Mouse (Mus musculus) thymus, postnatal 25 days (tissue): ENCODE data around the gene Vamp9.

Experiments
- DNase-seq: peaks from one replicate; pipeline ENCODE4 v3.0.0; 2022

Gene Vamp9

DNA sequence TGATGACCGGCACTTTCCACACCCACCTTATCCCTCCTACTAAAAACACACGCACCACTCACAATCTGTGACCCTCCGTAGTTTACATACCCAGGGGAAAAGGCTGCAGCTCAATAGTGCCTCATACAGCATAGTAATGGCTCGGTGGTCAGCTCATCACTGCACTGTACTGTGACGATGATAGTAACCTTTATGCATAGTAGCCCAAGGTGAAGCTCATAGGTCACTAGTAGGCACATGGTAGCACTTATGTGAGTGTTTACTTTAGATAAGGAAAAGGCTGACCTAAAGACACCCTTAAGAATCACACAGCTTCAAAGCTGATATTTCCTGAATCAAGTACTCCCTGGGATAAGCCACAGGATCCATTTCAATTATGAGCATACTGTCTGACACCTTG is 46.5 kb downstream of the Vamp9 start:
- no peak for DNase-seq

DNA sequence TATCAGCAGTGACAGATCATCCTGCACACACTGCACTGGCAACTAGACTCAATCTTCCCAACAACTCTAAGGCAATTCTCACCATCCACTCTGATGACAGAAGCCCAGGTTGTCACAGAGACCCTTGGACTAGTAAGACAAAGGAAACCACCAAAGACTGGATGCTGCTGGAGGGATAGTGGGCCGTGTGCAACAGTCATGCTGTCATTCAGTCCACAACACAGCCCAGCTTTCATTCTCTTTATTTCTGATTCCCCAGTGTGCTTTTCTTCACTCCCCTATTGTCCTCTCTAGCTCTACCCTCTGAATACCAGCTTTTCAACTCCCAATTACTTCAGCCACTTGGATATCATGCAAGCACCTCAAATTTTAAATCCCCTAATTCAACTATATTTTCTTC is 47.8 kb downstream of the Vamp9 start:
- DNase-seq, result no peak

GRCm38 (mm10) chr5:99958666-99959065 is 52.6 kb downstream of the Vamp9 start:
- no peak for DNase-seq

DNA sequence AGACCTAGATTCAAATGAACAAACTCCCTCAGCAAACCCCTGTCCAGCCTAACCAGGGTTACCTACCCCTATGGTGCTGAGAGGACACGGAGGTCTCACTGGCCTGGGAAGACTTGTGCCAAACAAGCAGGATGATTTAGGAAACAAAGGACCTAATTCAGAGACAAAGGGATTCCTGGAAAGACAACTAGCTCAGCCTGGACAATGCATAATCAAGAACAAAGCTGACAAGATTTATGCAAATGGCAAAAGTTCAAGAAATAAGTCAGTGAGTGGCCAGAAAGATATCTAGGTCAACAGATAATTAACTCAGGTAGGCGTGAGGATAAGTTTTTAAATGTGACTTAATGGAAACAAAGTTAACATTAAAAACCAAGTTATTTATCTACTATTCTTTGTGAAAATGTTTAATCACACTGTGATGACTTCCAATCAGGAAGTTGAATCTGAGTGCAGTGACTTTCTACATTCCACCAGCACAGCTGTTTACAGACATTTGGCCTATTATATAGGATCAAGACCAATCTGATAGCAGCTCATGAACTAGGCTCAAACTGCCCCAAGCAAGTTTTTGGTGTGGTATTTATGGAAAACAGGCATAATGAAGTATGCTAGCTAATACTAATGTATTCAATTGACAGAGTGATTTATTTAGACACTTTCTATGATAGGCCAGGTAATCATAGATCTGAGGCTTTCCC is 53.3 kb downstream of the Vamp9 start:
- DNase-seq, result no peak

- no peak for DNase-seq
These were observed 53.9 kb downstream of the Vamp9 start for GRCm38 (mm10) chr5:99959960-99960359.

- no peak for DNase-seq
These were observed 67.9 kb downstream of the Vamp9 start for GRCm38 (mm10) chr5:99973941-99974340.

DNA sequence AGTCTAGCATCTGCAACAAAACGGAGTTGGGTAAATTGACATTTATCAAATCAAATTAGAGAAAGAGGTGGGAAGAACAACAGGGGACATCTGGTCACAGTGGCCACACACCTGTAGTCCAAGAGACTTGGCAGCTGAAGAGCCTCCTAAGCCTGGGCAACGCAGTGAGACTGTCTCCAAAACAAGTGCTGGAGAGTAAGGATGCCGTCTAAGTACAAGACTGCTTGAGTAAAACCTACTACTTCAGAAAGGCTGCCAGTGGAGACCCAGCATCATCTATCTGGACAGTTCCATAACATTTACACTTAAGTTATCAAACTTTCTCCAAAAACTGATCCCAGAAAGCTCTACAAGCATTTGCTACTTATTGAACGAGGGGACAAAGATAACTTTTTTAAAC is 69.0 kb downstream of the Vamp9 start:
- no peak for DNase-seq

DNA sequence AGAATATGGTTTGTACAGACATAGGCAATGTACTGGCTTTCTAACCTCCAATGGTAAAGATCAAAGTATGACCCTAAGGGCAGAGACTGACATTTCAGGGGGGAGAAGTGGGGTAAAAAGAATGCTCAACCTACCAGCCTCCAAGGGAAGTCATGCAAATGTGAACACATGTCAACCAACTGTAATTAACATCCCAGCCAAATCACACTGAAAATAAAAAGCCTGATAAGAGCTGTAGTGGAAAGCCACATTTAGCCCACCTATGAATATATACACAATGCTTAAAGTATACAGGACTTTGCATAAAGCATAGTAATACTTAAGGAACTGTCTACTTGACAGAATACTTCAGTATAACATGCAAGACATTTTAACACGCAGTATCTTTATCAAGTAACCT is 69.7 kb downstream of the Vamp9 start:
- no peak for DNase-seq

DNA sequence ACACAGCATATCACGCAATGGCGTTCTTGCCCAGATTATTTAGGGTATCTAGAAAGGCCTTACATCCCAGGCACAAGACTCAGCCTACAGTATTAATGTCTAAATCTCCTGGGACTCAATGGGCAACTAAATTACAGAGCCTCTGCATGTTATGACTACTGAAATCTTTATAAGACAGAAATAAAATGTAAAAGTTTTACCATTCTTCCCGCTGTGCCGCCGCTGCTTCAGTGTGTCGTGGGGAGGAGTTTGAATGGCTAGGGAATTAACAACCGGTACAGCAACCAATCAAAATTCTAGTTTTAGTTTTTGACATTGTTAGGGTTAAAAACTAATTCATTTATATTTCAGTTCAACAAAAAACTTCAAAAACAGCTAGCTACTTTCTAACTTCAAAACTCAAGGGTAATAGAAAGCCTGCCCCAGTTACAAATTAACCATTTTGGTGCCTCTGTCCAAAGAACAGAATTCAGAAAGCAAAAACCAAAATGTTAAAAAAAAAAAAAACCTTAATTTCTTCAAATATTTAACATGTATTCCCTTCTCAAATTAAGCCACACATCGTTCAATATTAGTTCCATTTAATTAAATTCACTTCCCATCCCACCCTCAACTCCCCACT is 70.4 kb downstream of the Vamp9 start:
- DNase-seq, result no peak

DNA sequence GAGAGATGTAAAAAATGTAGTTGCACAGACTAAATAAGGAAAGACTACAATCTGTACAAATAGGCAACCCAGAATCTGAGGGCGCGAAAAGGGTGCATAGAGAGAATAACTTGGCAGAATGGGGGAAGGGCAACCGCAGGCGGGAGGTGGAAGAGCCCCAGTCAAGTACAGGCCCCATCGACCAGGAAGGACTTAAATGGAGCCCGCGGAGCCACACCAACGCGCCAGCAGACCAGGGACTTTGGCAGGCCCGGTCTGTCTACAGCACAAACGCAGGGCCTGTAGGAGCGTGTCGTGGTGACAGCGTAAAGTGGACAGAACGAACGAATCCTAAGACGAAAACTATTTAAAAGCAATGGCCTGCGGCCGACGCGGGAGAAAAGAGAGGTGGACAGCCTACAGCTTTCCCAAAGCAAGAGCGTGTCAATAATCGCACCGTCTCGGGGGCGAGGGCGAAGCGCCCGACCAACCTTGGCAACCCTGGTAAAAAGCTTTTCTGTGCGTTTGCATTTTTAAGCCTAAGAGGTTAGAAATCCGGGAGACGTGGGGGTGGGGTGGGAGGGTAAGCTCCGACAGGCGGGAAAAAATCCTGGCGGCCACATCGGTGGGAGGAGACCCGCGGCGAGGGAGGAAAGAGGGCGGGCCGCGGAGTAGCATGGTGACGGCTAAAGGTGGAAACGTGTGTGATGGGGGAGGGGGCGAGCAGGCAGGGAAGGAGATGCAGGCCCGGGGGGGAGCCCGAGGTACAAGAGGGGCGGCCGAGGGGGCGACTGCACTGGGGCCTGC is 71.7 kb downstream of the Vamp9 start:
- DNase-seq, result peak; percentile 77

GRCm38 (mm10) chr5:99978699-99979442 is 72.8 kb downstream of the Vamp9 start, which contains the start of the genes Hnrnpd and 4930524J08Rik:
TSS of gene Hnrnpd (minus strand) at chr5:99978938.
TSS of gene 4930524J08Rik (plus strand) at chr5:99979061.
- DNase-seq, result peak; percentile 88

DNA sequence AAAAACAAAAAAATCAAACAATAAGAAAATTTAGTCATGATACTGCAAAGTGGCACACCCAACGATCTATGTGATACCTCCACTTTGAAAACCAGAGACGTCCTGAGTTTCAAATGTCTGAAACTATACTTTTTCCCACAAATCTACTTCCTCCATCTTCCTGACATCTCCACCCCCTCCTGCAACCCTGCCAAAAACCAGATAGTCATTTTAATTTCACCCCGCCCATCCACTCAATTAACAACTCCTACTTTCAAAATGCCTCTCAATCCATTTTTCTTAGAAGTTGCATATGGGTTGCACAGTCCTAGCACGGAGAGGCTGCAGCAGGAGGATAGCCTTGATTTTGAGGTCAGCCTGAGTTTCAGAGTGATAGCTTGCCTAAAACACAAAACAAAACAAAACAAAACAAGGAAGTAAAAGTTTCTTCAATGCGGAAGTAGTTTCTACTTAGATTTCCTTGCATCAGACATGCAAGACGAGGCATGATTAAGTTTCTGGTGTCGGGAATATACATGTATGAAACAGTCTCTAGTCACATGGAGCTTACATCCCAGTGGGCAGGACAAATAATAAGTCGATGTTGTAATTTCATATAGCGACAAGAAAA is 77.5 kb downstream of the Vamp9 start:
- DNase-seq, result no peak

DNA sequence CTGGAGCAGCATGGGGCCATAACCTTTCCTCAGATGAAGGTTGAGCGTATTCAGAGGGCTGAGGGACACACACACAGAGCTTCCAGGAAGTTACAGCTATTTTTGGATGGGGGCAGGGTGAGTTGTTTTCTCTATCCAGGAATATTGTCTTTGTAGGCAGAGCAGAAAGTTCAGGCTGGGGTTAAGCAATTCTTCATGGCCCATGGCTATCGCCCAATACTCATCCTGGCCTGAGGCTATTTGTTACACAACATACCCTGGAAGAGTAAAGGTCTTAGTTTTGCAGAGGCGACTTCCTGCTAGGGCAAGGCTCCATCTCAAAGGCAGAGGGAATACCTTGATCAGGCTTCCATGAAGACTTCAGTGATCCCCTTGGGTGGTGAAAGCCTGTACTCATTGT is 88.1 kb downstream of the Vamp9 start:
- DNase-seq, result no peak

DNA sequence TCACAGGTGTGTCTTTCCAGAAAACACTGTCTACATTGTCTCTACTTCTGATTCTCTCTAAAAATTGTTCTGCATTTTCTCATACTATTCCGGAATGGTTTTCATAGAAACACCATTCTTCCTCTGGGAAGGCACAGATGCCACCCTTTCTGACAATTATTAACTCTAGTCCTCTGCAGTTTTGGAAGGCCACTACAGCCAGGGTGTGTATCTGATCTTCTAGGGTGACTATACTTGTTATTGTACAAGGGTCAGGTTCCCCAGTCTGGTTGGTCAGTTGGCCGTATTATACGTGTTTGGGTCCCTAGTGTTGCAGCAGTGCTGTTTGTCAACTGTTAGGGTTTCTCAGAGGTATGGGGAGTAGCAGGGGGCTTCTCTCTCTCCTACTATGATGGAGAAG is 88.6 kb downstream of the Vamp9 start:
- DNase-seq, result no peak

- no peak for DNase-seq
These were observed 94.0 kb downstream of the Vamp9 start for GRCm38 (mm10) chr5:100000048-100000447.

DNA sequence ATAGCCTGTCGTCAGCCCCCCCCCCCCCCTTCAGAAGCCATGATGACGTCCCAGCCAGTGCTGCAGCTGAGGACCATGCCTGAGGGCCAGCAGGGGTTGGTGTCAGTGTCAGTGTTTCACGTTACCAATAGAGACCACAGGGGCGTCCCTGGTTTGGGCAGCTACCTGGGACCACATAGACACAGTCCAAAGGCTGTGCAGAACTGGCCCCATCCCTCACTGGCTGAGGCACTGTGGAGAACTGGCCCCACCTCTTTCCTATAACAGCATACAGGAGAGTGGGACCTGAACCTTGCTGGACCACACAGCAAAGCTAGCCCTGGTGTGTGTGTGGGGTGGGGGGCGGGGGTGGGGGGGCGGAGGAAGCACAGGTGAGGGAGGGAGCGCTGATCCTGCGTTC is 94.4 kb downstream of the Vamp9 start:
- no peak for DNase-seq
